Mouse (Mus musculus) embryonic facial prominence, embryonic 13.5 days (tissue): ENCODE data around the gene Ldb2. TPM values are rescaled to one million over a fixed set of nuclear protein-coding genes. Genes with fewer than 3 reads are reported as not detected.

ENCODE experiments used
- ATAC-seq: fragments of 200-750 bp; cut with Nextera tagmentation; 2 replicates; pipeline ENCODE4 v1.8.0; 2017; ENCODE audit warnings: low read depth; ENCODE audit not compliant: insufficient number of reproducible peaks, insufficient read depth, low FRiP score, low TSS enrichment
- H3K27ac ChIP-seq: fragments of 300-500 bp; sonication (generic); 2 replicates; pipeline ENCODE4 v1.5.1; 2015; ENCODE audit warnings: moderate library complexity, mild to moderate bottlenecking, inconsistent platforms
- H3K27me3 ChIP-seq: fragments of 300-500 bp; sonication (generic); 2 replicates; pipeline ENCODE4 v1.6.1; 2015; ENCODE audit warnings: mild to moderate bottlenecking, inconsistent platforms
- H3K36me3 ChIP-seq: fragments of 300-500 bp; sonication (generic); 2 replicates; pipeline ENCODE4 v1.6.1; 2015; ENCODE audit warnings: mild to moderate bottlenecking, inconsistent platforms
- H3K4me1 ChIP-seq: fragments of 300-500 bp; sonication (generic); 2 replicates; pipeline ENCODE4 v1.6.1; 2015; ENCODE audit warnings: inconsistent platforms
- H3K4me2 ChIP-seq: fragments of 300-500 bp; sonication (generic); 2 replicates; pipeline ENCODE4 v1.6.1; 2015; ENCODE audit warnings: moderate library complexity, mild to moderate bottlenecking, inconsistent platforms
- H3K4me3 ChIP-seq: fragments of 300-500 bp; sonication (generic); 2 replicates; pipeline ENCODE4 v1.5.1; 2015; ENCODE audit warnings: mild to moderate bottlenecking, inconsistent platforms
- H3K9ac ChIP-seq: fragments of 300-500 bp; sonication (generic); 2 replicates; pipeline ENCODE4 v1.6.1; 2015; ENCODE audit warnings: mild to moderate bottlenecking, inconsistent platforms
- H3K9me3 ChIP-seq: fragments of 300-500 bp; sonication (generic); 2 replicates; pipeline ENCODE4 v1.6.1; 2016; ENCODE audit warnings: inconsistent platforms
- WGBS: fragments of 180-500 bp; shearing (Covaris S2); methylation state at CpG from one replicate; pipeline ENCODE4 v1.1.7; 2015; ENCODE audit warnings: mixed read lengths; 5-methylcytosine and 5-hydroxymethylcytosine counted together
- polyA plus RNA-seq: library from polyadenylated mRNA; unstranded; fragments of >200 nt; fragmentation: Nextera tagmentation; extraction: Ambion mirVana; gene quantifications from 2 replicates; pipeline ENCODE4 v1.2.1, GENCODE M21; 2015

The Ldb2 gene
- polyA plus RNA-seq, 1 experiment from 2014 or later: 53.5 TPM

DNA sequence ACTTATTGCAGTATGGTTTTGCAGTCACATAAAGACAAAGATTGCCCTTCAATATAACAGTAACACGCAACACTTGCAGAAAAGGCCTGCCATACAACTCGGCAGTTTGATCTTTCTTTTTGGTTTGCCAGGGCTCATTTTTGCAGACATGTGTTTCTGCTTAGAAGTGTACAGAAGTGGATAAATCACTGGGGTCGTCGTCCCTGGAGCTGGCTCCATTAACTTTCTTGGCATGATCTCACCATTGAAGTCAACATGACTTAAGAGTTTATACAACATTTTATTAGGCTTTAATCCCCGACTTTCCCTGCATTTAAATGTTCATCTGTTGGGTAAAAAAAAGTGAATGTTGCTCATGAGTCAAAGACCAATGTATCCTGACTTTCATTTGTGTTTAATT, 212.9 kb downstream of the Ldb2 start:
- peak overlapping the region; percentile 76 for H3K27ac ChIP-seq
- 17% methylated on average over 5 of the region's 5 CpGs for WGBS
- H3K9me3 ChIP-seq: no peaks in the 10 kb centered on the region
- peaks cover 28% of the 10 kb centered on the region for H3K4me1 ChIP-seq
- no peaks in the 10 kb centered on the region for H3K27me3 ChIP-seq
- no peak; the same call in 1 of the 2 replicates for ATAC-seq
- H3K36me3 ChIP-seq: no peaks in the 10 kb centered on the region
- no peak overlapping the region for H3K9ac ChIP-seq
- H3K4me3 ChIP-seq: no peak overlapping the region
- H3K4me2 ChIP-seq: no peak overlapping the region

GRCm38 (mm10) chr5:44579899-44580459, 219.5 kb downstream of the Ldb2 start:
- 58% methylated on average over 10 of the region's 10 CpGs for WGBS
- ATAC-seq: no peak
- H3K9ac ChIP-seq: no peak overlapping the region
- no peaks in the 10 kb centered on the region for H3K27me3 ChIP-seq
- peaks cover 27% of the 10 kb centered on the region for H3K4me1 ChIP-seq
- H3K4me2 ChIP-seq: no peak overlapping the region
- H3K4me3 ChIP-seq: no peak overlapping the region
- no peak overlapping the region for H3K27ac ChIP-seq
- no peaks in the 10 kb centered on the region for H3K36me3 ChIP-seq
- H3K9me3 ChIP-seq: no peaks in the 10 kb centered on the region

GRCm38 (mm10) chr5:44576682-44577349, 222.7 kb downstream of the Ldb2 start:
- no peak overlapping the region for H3K27ac ChIP-seq
- no peaks in the 10 kb centered on the region for H3K36me3 ChIP-seq
- no peaks in the 10 kb centered on the region for H3K9me3 ChIP-seq
- peaks cover 27% of the 10 kb centered on the region for H3K4me1 ChIP-seq
- no peaks in the 10 kb centered on the region for H3K27me3 ChIP-seq
- H3K4me2 ChIP-seq: no peak overlapping the region
- WGBS: 46% methylated on average over 2 of the region's 2 CpGs
- no peak overlapping the region for H3K4me3 ChIP-seq
- no peak for ATAC-seq
- H3K9ac ChIP-seq: no peak overlapping the region

DNA sequence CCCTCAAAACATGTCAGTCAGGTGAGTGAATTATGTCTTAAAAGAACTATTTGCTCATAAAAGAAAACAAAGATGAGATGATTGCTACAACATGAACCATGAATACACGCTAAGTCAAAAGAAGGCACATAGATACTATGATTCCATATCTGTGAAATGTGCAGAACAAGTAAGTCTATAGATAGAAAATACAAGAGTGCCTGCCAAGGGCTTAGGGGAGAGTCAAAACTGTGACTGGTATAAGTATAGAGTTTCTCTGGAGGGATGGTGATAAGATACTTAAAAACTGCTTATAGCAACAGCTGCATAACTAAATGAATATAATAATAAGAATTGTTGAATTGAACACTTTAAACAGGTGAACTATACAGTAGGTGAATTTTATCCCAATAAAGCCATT, 224.8 kb downstream of the Ldb2 start:
- WGBS: 85% methylated on average over 1 of the region's 1 CpGs
- ATAC-seq: no peak
- H3K9me3 ChIP-seq: no peaks in the 10 kb centered on the region

GRCm38 (mm10) chr5:44553765-44554352, 245.6 kb downstream of the Ldb2 start:
- no peaks in the 10 kb centered on the region for H3K27me3 ChIP-seq
- no peak for ATAC-seq
- no peak overlapping the region for H3K4me3 ChIP-seq
- H3K36me3 ChIP-seq: no peaks in the 10 kb centered on the region
- 72% methylated on average over 11 of the region's 11 CpGs for WGBS
- H3K9ac ChIP-seq: no peak overlapping the region
- H3K27ac ChIP-seq: no peak overlapping the region
- no peaks in the 10 kb centered on the region for H3K9me3 ChIP-seq
- no peak overlapping the region for H3K4me2 ChIP-seq
- peaks cover 12% of the 10 kb centered on the region; the same call in 1 of the 2 replicates for H3K4me1 ChIP-seq

More for the DNA sequence above, 224.8 kb downstream of the Ldb2 start:
- Histone ChIP-seq H3K27ac (no peak overlapping the region), H3K4me1 (peaks cover 15% of the 10 kb centered on the region; the same call in 1 of the 2 replicates), H3K36me3 (no peaks in the 10 kb centered on the region), H3K9ac (no peak overlapping the region), H3K27me3 (no peaks in the 10 kb centered on the region), H3K4me2 (no peak overlapping the region), H3K4me3 (no peak overlapping the region)

GRCm38 (mm10) chr5:44553155-44553554, 246.3 kb downstream of the Ldb2 start:
- Histone ChIP-seq H3K36me3 (no peaks in the 10 kb centered on the region), H3K9me3 (no peaks in the 10 kb centered on the region), H3K4me1 (peaks cover 12% of the 10 kb centered on the region; the same call in 1 of the 2 replicates), H3K27me3 (no peaks in the 10 kb centered on the region), H3K9ac (no peak overlapping the region), H3K4me3 (no peak overlapping the region), H3K27ac (peak overlapping the region; percentile 78; the same call in 1 of the 2 replicates), H3K4me2 (no peak overlapping the region)
- no peak for ATAC-seq

DNA sequence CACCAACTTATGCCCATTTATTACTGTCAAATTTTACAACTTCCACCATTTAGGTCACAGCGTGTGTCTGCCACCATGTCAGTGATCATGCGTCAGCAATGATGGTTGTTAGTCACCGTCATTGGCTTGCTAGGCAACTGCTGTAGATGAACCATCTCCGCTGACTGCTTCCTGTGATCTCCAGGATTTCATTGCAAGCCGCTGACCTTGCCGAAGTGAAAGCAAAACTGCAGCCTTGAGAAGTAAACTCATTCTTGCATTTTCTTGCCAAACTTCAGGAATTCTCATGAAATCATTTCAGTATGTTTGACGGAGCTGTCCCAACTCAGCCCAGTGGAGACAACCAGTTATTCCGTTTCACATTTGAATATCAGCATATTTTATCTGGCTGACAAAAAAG, 247.4 kb downstream of the Ldb2 start:
- 61% methylated on average over 8 of the region's 8 CpGs for WGBS
- no peaks in the 10 kb centered on the region for H3K36me3 ChIP-seq
- H3K4me1 ChIP-seq: peaks cover 12% of the 10 kb centered on the region; the same call in 1 of the 2 replicates

DNA sequence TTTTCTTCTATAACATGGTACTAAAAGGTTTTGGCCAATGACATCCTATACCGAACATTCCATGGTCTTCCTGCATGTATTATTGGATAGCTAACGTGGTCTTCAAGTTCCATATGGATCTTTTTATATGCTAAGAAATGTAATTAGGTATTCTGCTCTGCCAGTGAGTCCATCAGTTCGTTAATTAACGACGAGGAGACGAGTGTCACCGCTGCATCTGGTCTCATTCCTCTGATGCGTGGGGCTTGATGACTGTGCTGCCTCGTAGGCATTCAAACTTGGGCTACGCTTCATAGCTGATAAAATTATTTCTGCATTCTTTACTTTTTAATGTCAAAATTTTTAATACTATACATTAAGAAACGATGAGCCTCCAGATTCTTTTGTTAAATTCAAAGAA, 251.0 kb downstream of the Ldb2 start:
- H3K9me3 ChIP-seq: no peaks in the 10 kb centered on the region
- no peak overlapping the region for H3K9ac ChIP-seq
- no peak overlapping the region for H3K4me3 ChIP-seq
- no peak overlapping the region for H3K27ac ChIP-seq
- no peaks in the 10 kb centered on the region for H3K36me3 ChIP-seq
- 76% methylated on average over 11 of the region's 11 CpGs for WGBS
- no peaks in the 10 kb centered on the region for H3K27me3 ChIP-seq
- no peak overlapping the region for H3K4me2 ChIP-seq
- no peak for ATAC-seq
- peaks cover 9% of the 10 kb centered on the region; the same call in 1 of the 2 replicates for H3K4me1 ChIP-seq

More for the DNA sequence above, 247.4 kb downstream of the Ldb2 start:
- peak overlapping the region; percentile 78 for H3K27ac ChIP-seq
- H3K4me3 ChIP-seq: no peak overlapping the region
- no peaks in the 10 kb centered on the region for H3K9me3 ChIP-seq
- no peak overlapping the region for H3K9ac ChIP-seq
- H3K27me3 ChIP-seq: no peaks in the 10 kb centered on the region
- no peak for ATAC-seq
- H3K4me2 ChIP-seq: peak overlapping the region; percentile 27

GRCm38 (mm10) chr5:44543472-44544132, 255.9 kb downstream of the Ldb2 start:
- no peak overlapping the region for H3K4me2 ChIP-seq
- H3K27ac ChIP-seq: peak overlapping the region; percentile 58
- no peak overlapping the region for H3K4me3 ChIP-seq
- WGBS: 91% methylated on average over 2 of the region's 2 CpGs
- no peak overlapping the region for H3K9ac ChIP-seq
- ATAC-seq: no peak
- H3K9me3 ChIP-seq: no peaks in the 10 kb centered on the region
- no peaks in the 10 kb centered on the region for H3K36me3 ChIP-seq
- H3K27me3 ChIP-seq: no peaks in the 10 kb centered on the region
- peaks cover 4% of the 10 kb centered on the region; the same call in 1 of the 2 replicates for H3K4me1 ChIP-seq

- Histone ChIP-seq H3K27ac (no peak overlapping the region), H3K4me2 (no peak overlapping the region), H3K36me3 (no peaks in the 10 kb centered on the region), H3K9me3 (no peaks in the 10 kb centered on the region), H3K4me3 (no peak overlapping the region), H3K27me3 (no peaks in the 10 kb centered on the region), H3K4me1 (peaks cover 10% of the 10 kb centered on the region), H3K9ac (no peak overlapping the region)
- ATAC-seq: no peak
- WGBS: 82% methylated on average over 9 of the region's 9 CpGs
Observed at GRCm38 (mm10) chr5:44541748-44542147, 257.7 kb downstream of the Ldb2 start.

GRCm38 (mm10) chr5:44538687-44539086, 260.8 kb downstream of the Ldb2 start:
- Histone ChIP-seq H3K4me1 (peaks cover 10% of the 10 kb centered on the region), H3K27ac (no peak overlapping the region), H3K4me2 (no peak overlapping the region), H3K9me3 (no peaks in the 10 kb centered on the region), H3K9ac (no peak overlapping the region), H3K4me3 (no peak overlapping the region), H3K27me3 (no peaks in the 10 kb centered on the region), H3K36me3 (no peaks in the 10 kb centered on the region)
- 29% methylated on average over 2 of the region's 2 CpGs for WGBS
- no peak for ATAC-seq
